Comparison of ENCODE assay signal across 8 mouse cellular contexts in genomic region chr17:13657656-13658292, GRCm38 (mm10).
DNase-seq lines count a peak whose midpoint lies in the region; ATAC-seq and TF ChIP-seq lines count a peak whose summit lies in the region.

No protein-coding gene starts in this region.

- peaks cover 54% of the 10 kb centered on the region for H3K4me1 ChIP-seq in heart, embryonic 12.5 days (replicated peaks)
- H3K4me1 ChIP-seq in midbrain, embryonic 13.5 days (replicated peaks) = peaks cover 46% of the 10 kb centered on the region

- no peak overlapping the region for H3K4me2 ChIP-seq in heart, embryonic 12.5 days
- H3K4me2 ChIP-seq in midbrain, embryonic 13.5 days (replicated peaks) = no peak overlapping the region

- H3K36me3 ChIP-seq in heart, embryonic 12.5 days = no peaks in the 10 kb centered on the region
- H3K36me3 ChIP-seq in midbrain, embryonic 13.5 days = no peaks in the 10 kb centered on the region

- H3K9ac ChIP-seq in heart, embryonic 12.5 days = no peak overlapping the region
- H3K9ac ChIP-seq in midbrain, embryonic 13.5 days (replicated peaks) = no peak overlapping the region

- no peaks in the 10 kb centered on the region for H3K27me3 ChIP-seq in heart, embryonic 12.5 days (replicated peaks)
- H3K27me3 ChIP-seq in midbrain, embryonic 13.5 days = no peaks in the 10 kb centered on the region

- no peak for TF ChIP-seq CTCF in layer of hippocampus, adult 2 months (conservative IDR thresholded peaks at IDR 0.05)

- H3K9me3 ChIP-seq in heart, embryonic 12.5 days (replicated peaks) = no peaks in the 10 kb centered on the region
- no peaks in the 10 kb centered on the region for H3K9me3 ChIP-seq in midbrain, embryonic 13.5 days

- H3K4me3 ChIP-seq in layer of hippocampus, adult 2 months = no peak overlapping the region
- no peak overlapping the region for H3K4me3 ChIP-seq in heart, embryonic 12.5 days
- no peak overlapping the region for H3K4me3 ChIP-seq in midbrain, embryonic 13.5 days (replicated peaks)

- no peak for DNase-seq in layer of hippocampus, adult 2 months (ENCODE audit: low spot score in 2 of 2)
- DNase-seq in layer of hippocampus, postnatal 14 days (ENCODE audit: low spot score in 2 of 2) = no peak
- peak; percentile 65 for DNase-seq in cerebellum, adult 11-12 months
- DNase-seq in layer of hippocampus, postnatal 36 days = no peak
- no peak for DNase-seq in kidney, adult 18-20 months
- no peak for DNase-seq in gastrocnemius, postnatal 4 days (ENCODE audit: low spot score in 2 of 2)

- WGBS in heart, embryonic 12.5 days = 23% methylated on average over 9 of the region's 9 CpGs
- 9% methylated on average over 9 of the region's 9 CpGs for WGBS in midbrain, embryonic 13.5 days

- ATAC-seq in heart, embryonic 12.5 days (ENCODE audit: insufficient number of reproducible peaks, low FRiP score) = peak; percentile 60; the same call in 1 of the 2 replicates
- peak; percentile 78 for ATAC-seq in midbrain, embryonic 13.5 days

- H3K27ac ChIP-seq in layer of hippocampus, adult 2 months = peak overlapping the region; percentile 77
- peak overlapping the region; percentile 79 for H3K27ac ChIP-seq in heart, embryonic 12.5 days (ENCODE audit: poor library complexity, severe bottlenecking)
- H3K27ac ChIP-seq in midbrain, embryonic 13.5 days = peak overlapping the region; percentile 91
